Mouse (Mus musculus) lung, adult 18-20 months (tissue): ENCODE measurements at regions not wholly inside any gene's neighbourhood (a gene's known extent, or its start where the extent isn't known, plus 50 kb on each side); places are given as distances from the start of the nearest gene placed in this dataset.
A peak's percentile ranks its signal among the peaks of the same experiment; 100 is the strongest.
"Not testable (repeated sequence)": the region's sequence is repeated elsewhere in the genome, so short reads cannot be mapped to it uniquely, and the experiment has no call there.

Source experiments
- DNase-seq, 2 experiments: peaks; one replicate each; pipeline ENCODE4 v3.0.0; 2022; ENCODE audit warnings: mixed read lengths in 2 of 2

DNA sequence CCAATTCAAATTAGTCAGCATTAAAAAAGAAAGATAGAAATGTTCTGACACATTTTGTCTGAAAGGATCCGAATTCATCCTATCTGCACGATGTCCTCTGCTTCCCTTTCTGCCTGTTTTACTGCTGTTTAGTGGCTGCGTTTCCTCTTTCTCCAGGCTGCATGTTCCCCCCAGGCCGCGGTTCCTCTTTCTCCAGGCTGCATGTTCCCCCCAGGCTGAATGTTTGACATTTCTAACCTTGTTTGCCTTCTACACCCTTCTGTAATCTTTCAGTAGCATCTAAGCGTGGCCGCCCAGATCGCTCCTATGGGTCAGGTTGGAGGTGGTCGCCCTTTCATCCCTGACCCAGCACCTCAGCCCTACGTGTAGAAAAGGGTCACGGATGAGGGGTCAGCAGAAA lies 89.6 kb upstream of the Mdm1 start:
- peak in 1 of 2 experiments; percentile 32 for DNase-seq

GRCm38 (mm10) chr10:118052477-118052876 lies 89.1 kb upstream of the Mdm1 start:
- DNase-seq = no peak

GRCm38 (mm10) chr10:118053037-118053436 lies 88.6 kb upstream of the Mdm1 start:
- no peak for DNase-seq

DNA sequence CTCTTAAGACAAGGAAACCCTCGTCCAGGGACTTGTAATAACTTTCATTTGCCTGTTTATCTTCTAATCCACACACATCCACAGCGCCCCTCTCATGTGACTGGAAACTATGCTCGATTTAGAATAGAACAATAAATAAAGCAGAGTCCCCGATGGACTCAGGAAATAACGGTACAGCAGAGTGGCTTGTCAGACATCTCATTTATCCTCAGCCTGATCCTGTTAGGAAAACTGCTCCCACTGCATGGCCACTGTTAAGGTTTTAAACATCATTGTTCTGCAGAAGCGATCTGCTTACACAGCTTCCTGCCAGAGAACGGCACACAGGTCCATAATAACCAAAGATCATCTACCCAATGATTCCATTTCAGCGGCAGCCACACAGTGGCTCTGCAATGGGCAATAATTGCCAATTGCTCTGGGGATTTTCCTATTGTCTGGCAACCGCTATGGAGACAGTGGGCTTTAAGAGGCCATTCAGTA lies 84.8 kb upstream of the Mdm1 start:
- DNase-seq = peak; percentile 28 to 63

- DNase-seq = no peak
Measured at GRCm38 (mm10) chr10:118057516-118057915, 84.1 kb upstream of the Mdm1 start.

DNA sequence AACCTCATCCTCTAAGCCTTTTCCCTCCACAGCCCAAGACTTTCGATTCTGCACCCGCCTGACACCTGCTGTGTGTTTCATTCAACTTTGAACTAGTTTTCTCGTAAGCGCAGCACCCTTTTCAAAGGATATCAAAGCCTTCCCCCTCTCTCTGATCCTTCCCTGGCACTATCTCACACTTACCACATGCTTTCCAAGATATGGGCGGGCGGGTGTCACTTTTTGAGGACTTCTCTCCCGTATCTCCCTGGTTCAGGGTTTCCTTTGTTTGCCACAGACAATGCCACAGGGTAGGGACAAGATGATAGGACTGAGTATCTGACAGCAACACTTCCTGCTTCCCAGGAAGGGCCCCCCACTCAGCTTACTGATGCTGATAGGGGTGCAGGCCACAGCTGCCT lies 76.8 kb upstream of the Mdm1 start:
- peak; percentile 60 to 79 for DNase-seq

- not testable (repeated sequence) for DNase-seq
Measured at GRCm38 (mm10) chr10:118076341-118076740, 65.3 kb upstream of the Mdm1 start.

- DNase-seq = no peak
Measured at GRCm38 (mm10) chr10:118081636-118082166, 59.9 kb upstream of the Mdm1 start.

- peak; percentile 51 to 59 for DNase-seq
Measured at GRCm38 (mm10) chr10:118083035-118083720, 58.4 kb upstream of the Mdm1 start.

GRCm38 (mm10) chr10:118083721-118084075 lies 57.9 kb upstream of the Mdm1 start:
- no peak for DNase-seq

DNA sequence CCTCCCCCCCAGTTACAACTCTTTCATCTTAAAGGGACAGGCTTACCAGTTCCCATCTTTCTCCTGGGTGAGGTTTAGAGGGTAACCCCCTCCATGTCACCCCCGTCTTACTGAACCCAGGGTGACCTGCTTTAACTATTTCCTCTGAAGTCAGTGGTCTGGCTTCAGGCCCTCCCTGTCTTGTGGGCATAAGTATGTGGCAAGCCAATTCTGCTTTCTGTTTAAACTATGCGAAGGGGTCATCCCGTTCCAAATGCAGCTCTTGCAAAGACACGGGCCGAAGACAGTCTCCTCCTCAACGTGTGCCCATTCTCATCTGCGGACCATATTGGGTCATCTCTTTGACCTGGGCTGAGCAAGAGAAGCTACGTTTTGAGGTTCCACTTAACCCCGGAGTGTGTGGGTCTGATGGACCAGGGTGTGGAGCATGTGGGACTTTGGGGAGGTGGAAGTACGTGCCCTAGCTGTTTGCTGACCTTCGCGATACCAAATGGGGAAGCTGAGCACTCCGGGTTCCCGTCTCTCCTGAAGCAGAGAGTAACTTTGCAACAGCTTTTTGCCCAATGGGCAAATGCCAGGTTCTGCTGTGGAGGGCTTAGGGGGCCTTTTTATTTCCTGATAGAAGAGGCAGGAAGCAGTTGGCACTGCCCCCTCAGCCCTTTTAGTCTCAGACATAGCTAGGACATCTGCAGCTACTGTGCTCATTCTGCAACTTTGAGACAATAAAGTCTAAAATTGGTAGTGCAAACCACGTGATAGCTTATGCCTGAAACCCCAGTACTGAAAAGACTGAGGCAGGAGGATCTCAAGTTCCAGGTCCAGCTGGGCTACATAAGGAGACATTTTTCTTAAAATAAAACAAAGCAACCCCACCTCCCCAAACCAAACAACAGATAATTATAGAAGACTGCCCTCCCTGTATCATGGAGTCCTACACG lies 56.3 kb upstream of the Mdm1 start:
- no peak for DNase-seq

DNA sequence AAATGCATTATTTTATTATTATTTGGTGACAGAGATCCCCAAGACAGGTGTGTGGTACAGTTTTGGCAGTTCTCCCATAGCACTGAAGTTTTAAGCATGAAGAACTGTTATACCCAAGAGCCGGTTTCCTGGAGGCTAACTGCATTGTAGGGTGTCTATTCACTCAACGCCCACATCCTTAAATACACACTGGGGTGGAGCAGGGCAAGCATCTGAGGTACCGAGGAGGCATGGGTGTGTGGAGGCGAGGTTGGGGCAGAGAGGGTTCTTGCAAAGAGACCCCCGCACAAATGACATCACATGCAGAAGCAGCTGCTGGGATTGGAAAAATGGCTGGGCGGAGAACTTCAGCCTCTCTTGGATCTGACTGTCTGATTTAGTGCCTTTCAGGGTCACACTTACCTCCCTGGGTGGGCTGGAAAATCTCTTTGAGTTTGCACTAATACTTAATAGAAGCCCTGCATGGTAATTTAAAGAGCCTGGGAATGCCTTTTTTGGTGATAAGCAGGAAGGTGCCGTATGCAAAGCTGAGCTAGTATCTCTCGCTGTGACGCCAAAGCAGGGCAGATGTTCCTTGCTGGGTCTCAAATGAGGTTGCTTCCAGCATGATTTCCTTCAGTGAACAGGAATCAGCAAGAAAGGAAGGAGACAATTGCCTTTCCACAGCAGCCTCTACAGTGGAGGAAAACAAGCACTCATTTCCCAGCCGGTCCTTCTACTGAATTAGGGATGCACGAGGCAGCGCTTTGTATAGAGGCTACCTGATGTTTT lies 53.9 kb upstream of the Mdm1 start:
- DNase-seq = no peak

GRCm38 (mm10) chr10:118088499-118088898 lies 53.1 kb upstream of the Mdm1 start:
- no peak for DNase-seq

DNA sequence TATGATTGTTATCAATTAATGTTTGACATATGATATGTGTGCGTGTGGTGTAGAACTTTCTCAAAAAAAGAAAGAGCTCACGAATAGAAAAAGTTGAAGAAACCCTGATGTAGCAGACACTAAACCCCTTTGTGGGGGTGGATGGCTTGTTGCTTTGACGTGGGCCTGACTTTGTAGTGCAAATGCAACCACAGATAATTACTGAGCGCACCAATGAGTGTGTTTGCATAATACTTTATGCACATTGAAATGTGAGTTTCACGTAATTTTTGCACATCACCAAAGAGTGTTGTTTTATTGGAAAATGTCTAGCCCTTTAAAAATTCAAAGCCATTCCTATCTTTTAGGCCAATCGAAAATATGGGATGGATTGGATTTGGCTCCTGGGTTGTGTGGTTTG lies 51.7 kb upstream of the Mdm1 start:
- DNase-seq = no peak

DNA sequence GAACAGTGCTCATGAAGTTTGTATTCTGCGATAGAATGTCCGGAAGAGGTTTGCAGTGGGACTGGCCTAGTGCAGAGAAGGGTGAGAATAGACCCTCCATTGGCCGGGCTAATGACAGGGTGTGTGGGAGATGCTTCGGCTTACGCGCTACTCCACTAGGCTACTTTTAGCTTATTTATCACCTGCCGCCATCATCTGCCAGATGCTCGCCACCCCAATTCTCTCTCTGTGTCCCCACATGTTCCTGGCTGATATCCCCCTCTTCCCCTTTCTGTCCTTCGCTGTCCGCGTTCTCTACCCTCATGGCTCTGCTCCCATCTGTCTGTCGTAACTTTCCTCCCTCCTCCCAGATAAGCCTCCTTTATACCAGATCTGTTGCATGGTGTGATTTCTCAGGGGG lies 50.1 kb upstream of the Mdm1 start:
- no peak for DNase-seq
